Mouse (Mus musculus) adipose tissue, adult 10 weeks (tissue): Measurements from ENCODE around the gene AC153137.1. TPM values are rescaled to one million over a fixed set of nuclear protein-coding genes. Genes with fewer than 3 reads are reported as not detected.

Experiments
- polyA plus RNA-seq: library from polyadenylated mRNA; stranded (reverse); fragments of 350-450 nt; fragmentation: Illumina TruSeq; extraction: RNeasy Lipid Tissue Mini Kit (QIAGEN cat#74804); gene quantifications from one replicate; pipeline ENCODE4 v1.2.3, GENCODE M21; 2014; ENCODE audit warnings: low read depth, low replicate concordance

AC153137.1 gene
- polyA plus RNA-seq: not detected

GRCm38 (mm10) chr1:30977868-30978267 is at the start of gene AC153137.1:
Gene AC153137.1 (minus strand): TSS chr1:30977968.

Other genes starting within 250 kb of the AC153137.1 start
- 32.2 TPM for gene Phf3, start 104.0 kb downstream of the AC153137.1 start, polyA plus RNA-seq
- gene Lgsn, start 198.4 kb upstream of the AC153137.1 start, polyA plus RNA-seq: not detected
- 4.0 TPM for gene 4931428L18Rik, start 244.7 kb upstream of the AC153137.1 start, polyA plus RNA-seq
- 0.29 TPM for gene Pih1d3, start 244.9 kb upstream of the AC153137.1 start, polyA plus RNA-seq